Mouse (Mus musculus) G1E (cell line): ENCODE data around the gene Gm10277.

Experiments
- CTCF ChIP-seq: IDR thresholded peaks from 2 replicates; pipeline ENCODE4 v1.5.1; 2012; ENCODE audit warnings: low read depth, low read length, inconsistent platforms, mixed read lengths
- GATA1 ChIP-seq: IDR thresholded peaks from 2 replicates; pipeline ENCODE4 v1.6.1; 2012; ENCODE audit warnings: borderline replicate concordance, low read length, inconsistent platforms, mixed read lengths
- POLR2AphosphoS5 ChIP-seq: IDR thresholded peaks from 2 replicates; pipeline ENCODE4 v1.6.1; 2012; ENCODE audit warnings: low read depth, low read length, inconsistent platforms; ENCODE audit not compliant: insufficient replicate concordance
- TAL1 ChIP-seq: conservative IDR thresholded peaks from 2 replicates; pipeline ENCODE4 v1.6.1; 2012; ENCODE audit warnings: low read depth, low read length, inconsistent platforms, mixed read lengths

GRCm38 (mm10) chr11:77829043-77829841 lies 41.7 kb upstream of the Gm10277 start:
- no peak for TF ChIP-seq CTCF
- no peak for TF ChIP-seq GATA1
- no peak for TF ChIP-seq TAL1
- TF ChIP-seq POLR2AphosphoS5, result no peak
